Mouse (Mus musculus) kidney, postnatal 0 days (tissue): ENCODE measurements at regions not wholly inside any gene's neighbourhood (a gene's known extent, or its start where the extent isn't known, plus 50 kb on each side); places are given as distances from the start of the nearest gene placed in this dataset.

Experiments
- ATAC-seq: fragments of 200-750 bp; cut with Nextera tagmentation; replicated peaks from 2 replicates; pipeline ENCODE4 v1.8.0; 2017; ENCODE audit warnings: low read depth, moderate number of reproducible peaks, moderate TSS enrichment, moderate library complexity; ENCODE audit not compliant: low FRiP score
- DNase-seq: peaks from one replicate; pipeline ENCODE4 v3.0.0-alpha.2; 2016; ENCODE audit warnings: low spot score
- H3K27ac ChIP-seq: fragments of 300-500 bp; sonication (generic); 2 replicates; pipeline ENCODE4 v1.5.1; 2014; ENCODE audit warnings: mild to moderate bottlenecking
- H3K27me3 ChIP-seq: fragments of 300-500 bp; sonication (generic); 2 replicates; pipeline ENCODE4 v1.6.1; 2014; ENCODE audit warnings: low read length, mixed read lengths; ENCODE audit not compliant: insufficient read depth
- H3K36me3 ChIP-seq: fragments of 300-500 bp; sonication (generic); 2 replicates; pipeline ENCODE4 v1.6.1; 2014; ENCODE audit warnings: low read length, mixed read lengths; ENCODE audit not compliant: insufficient read depth
- H3K4me1 ChIP-seq: fragments of 300-500 bp; sonication (generic); replicated peaks from 2 replicates; pipeline ENCODE4 v1.6.1; 2014; ENCODE audit warnings: antibody characterized with exemption, low read length, mixed read lengths; ENCODE audit not compliant: insufficient read depth
- H3K4me2 ChIP-seq: fragments of 300-500 bp; sonication (generic); 2 replicates; pipeline ENCODE4 v1.6.1; 2014; ENCODE audit warnings: mild to moderate bottlenecking, low read length, moderate library complexity, mixed read lengths
- H3K4me3 ChIP-seq: fragments of 300-500 bp; sonication (generic); replicated peaks from 2 replicates; pipeline ENCODE4 v1.5.1; 2014; ENCODE audit warnings: low read depth, low read length
- H3K9ac ChIP-seq: fragments of 300-500 bp; sonication (generic); 2 replicates; pipeline ENCODE4 v1.6.1; 2014; ENCODE audit warnings: low read depth, low read length
- H3K9me3 ChIP-seq: fragments of 300-500 bp; sonication (generic); replicated peaks from 2 replicates; pipeline ENCODE4 v1.6.1; 2016; ENCODE audit warnings: low read length, inconsistent platforms, mixed read lengths
- CTCF ChIP-seq: IDR thresholded peaks from 2 replicates; pipeline ENCODE4 v1.5.1; 2016; ENCODE audit warnings: antibody characterized with exemption, low read depth, mild to moderate bottlenecking, moderate library complexity
- WGBS: fragments of 180-500 bp; shearing (Covaris S2); extraction: QIAGEN DNeasy Blood & Tissue Kit; methylation state at CpG from one replicate; pipeline ENCODE4 v1.1.7; 2014; 5-methylcytosine and 5-hydroxymethylcytosine counted together

DNA sequence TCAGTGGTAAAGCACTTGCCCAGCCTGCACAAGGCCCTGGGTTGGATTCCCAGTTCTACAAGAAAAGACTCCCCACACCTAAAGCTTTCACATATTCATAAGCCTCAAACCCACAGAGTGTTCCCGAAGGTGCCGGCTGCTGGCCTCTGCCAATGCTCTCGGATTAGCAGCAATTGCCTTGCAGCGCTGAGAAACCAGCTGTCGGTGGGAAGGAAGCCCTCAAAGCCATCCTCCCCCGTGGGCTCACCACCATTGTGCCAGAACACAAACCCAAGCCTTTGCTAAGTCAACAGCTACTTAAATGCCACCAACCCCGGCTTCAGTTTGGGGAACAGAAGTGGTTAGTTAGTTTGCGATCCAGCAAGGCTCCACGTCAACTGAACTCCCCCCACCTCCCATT is 217.7 kb downstream of the Srbd1 start:
- no peaks in the 10 kb centered on the region for H3K27me3 ChIP-seq
- H3K9ac ChIP-seq: no peak overlapping the region
- no peak overlapping the region for H3K27ac ChIP-seq
- no peak for DNase-seq
- no peak overlapping the region for H3K4me3 ChIP-seq
- WGBS: 75% methylated on average over 9 of the region's 9 CpGs
- no peaks in the 10 kb centered on the region for H3K36me3 ChIP-seq
- H3K9me3 ChIP-seq: no peaks in the 10 kb centered on the region
- no peak for ATAC-seq
- H3K4me2 ChIP-seq: no peak overlapping the region
- no peak for TF ChIP-seq CTCF
- H3K4me1 ChIP-seq: no peaks in the 10 kb centered on the region

DNA sequence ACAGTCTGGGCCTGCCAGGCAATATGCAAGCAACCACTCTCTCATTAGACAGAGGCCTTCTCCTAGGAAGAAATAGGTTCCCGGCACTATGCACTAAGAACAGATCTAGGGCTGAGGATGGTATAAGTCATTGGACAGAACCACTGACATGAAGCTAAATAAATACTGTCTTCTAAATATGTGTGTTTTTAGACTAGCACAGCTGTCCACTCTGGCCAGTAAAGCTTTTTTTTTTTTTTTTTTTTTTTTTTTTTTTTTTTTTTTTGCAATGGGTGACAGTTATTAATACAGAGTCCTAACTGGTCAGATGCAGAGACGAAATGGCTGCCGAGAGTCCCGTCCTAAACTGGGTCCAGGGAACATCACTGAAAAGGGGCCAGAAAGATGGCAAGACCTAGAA is 218.9 kb downstream of the Srbd1 start:
- ATAC-seq (no peak), DNase-seq (no peak)
- no peak for TF ChIP-seq CTCF
- Histone ChIP-seq H3K27ac (no peak overlapping the region), H3K9ac (no peak overlapping the region), H3K9me3 (no peaks in the 10 kb centered on the region), H3K4me1 (no peaks in the 10 kb centered on the region), H3K4me3 (no peak overlapping the region), H3K4me2 (no peak overlapping the region), H3K27me3 (no peaks in the 10 kb centered on the region), H3K36me3 (no peaks in the 10 kb centered on the region)
- 85% methylated on average over 4 of the region's 4 CpGs for WGBS

- WGBS: 35% methylated on average over 8 of the region's 8 CpGs
- H3K4me3 ChIP-seq: no peak overlapping the region
- DNase-seq (no peak), ATAC-seq (no peak)
- no peak overlapping the region for H3K9ac ChIP-seq
- no peak overlapping the region for H3K27ac ChIP-seq
- H3K27me3 ChIP-seq: no peaks in the 10 kb centered on the region
- H3K4me2 ChIP-seq: no peak overlapping the region
- TF ChIP-seq CTCF: no peak
- H3K36me3 ChIP-seq: no peaks in the 10 kb centered on the region
- no peaks in the 10 kb centered on the region for H3K9me3 ChIP-seq
- no peaks in the 10 kb centered on the region for H3K4me1 ChIP-seq
These were observed 223.7 kb downstream of the Srbd1 start for GRCm38 (mm10) chr17:85921219-85921673.

GRCm38 (mm10) chr17:85919868-85920267 is 225.1 kb downstream of the Srbd1 start:
- ATAC-seq (no peak), DNase-seq (no peak)
- Histone ChIP-seq H3K4me3 (no peak overlapping the region), H3K27me3 (no peaks in the 10 kb centered on the region), H3K4me1 (no peaks in the 10 kb centered on the region), H3K9ac (no peak overlapping the region), H3K36me3 (no peaks in the 10 kb centered on the region), H3K27ac (no peak overlapping the region), H3K9me3 (no peaks in the 10 kb centered on the region), H3K4me2 (no peak overlapping the region)
- no peak for TF ChIP-seq CTCF
- 83% methylated on average over 7 of the region's 7 CpGs for WGBS

GRCm38 (mm10) chr17:85915870-85916269 is 227.8 kb upstream of the Six2 start:
- no peak for DNase-seq
- WGBS: 80% methylated on average over 3 of the region's 3 CpGs
- Histone ChIP-seq H3K36me3 (no peaks in the 10 kb centered on the region), H3K4me1 (no peaks in the 10 kb centered on the region), H3K27me3 (no peaks in the 10 kb centered on the region), H3K4me3 (no peak overlapping the region), H3K27ac (no peak overlapping the region), H3K4me2 (no peak overlapping the region), H3K9me3 (no peaks in the 10 kb centered on the region), H3K9ac (no peak overlapping the region)
- ATAC-seq: no peak
- TF ChIP-seq CTCF: no peak

- 73% methylated on average over 6 of the region's 6 CpGs for WGBS
- TF ChIP-seq CTCF: no peak
- ATAC-seq (no peak), DNase-seq (no peak)
- Histone ChIP-seq H3K9me3 (no peaks in the 10 kb centered on the region), H3K4me3 (no peak overlapping the region), H3K36me3 (no peaks in the 10 kb centered on the region), H3K4me2 (no peak overlapping the region), H3K27me3 (no peaks in the 10 kb centered on the region), H3K4me1 (no peaks in the 10 kb centered on the region), H3K27ac (no peak overlapping the region), H3K9ac (no peak overlapping the region)
These were observed 226.0 kb upstream of the Six2 start for GRCm38 (mm10) chr17:85914062-85914461.

GRCm38 (mm10) chr17:85908709-85909108 is 220.6 kb upstream of the Six2 start:
- no peak overlapping the region for H3K4me2 ChIP-seq
- H3K27ac ChIP-seq: no peak overlapping the region
- 83% methylated on average over 3 of the region's 3 CpGs for WGBS
- DNase-seq (no peak), ATAC-seq (no peak)
- H3K9me3 ChIP-seq: no peaks in the 10 kb centered on the region; the same call in 1 of the 2 replicates
- no peak overlapping the region for H3K9ac ChIP-seq
- no peaks in the 10 kb centered on the region for H3K36me3 ChIP-seq
- no peak for TF ChIP-seq CTCF
- H3K4me1 ChIP-seq: no peaks in the 10 kb centered on the region
- H3K4me3 ChIP-seq: no peak overlapping the region
- no peaks in the 10 kb centered on the region for H3K27me3 ChIP-seq
